Mouse (Mus musculus) gastrocnemius, postnatal 36 days (tissue): Measurements from ENCODE around the gene Aqp2. TPM values are rescaled to one million over a fixed set of nuclear protein-coding genes. Genes with fewer than 3 reads are reported as not detected.

Experiments
- DNase-seq, 2 experiments: peaks; one replicate each; pipeline ENCODE4 v3.0.0; 2022
- intact Hi-C: fragments of 180-260 bp; cut with DNase I; formaldehyde crosslinking; loops from one replicate; pipeline ENCODE4 v1.15.1; 2025
- long read RNA-seq, 2 experiments: library from polyadenylated mRNA; stranded (forward); transcript quantifications; one replicate each; pipeline ENCODE4 v2.0.0; 2021
- total RNA-seq, 2 experiments: library from RNA; stranded (reverse); gene quantifications; 2 replicates each; pipeline ENCODE4 v1.2.3; 2021

Gene Aqp2
- total RNA-seq, result not detected
- long read RNA-seq, experiment 1, result 0 reads
- long read RNA-seq, experiment 2, result 0 reads

DNA sequence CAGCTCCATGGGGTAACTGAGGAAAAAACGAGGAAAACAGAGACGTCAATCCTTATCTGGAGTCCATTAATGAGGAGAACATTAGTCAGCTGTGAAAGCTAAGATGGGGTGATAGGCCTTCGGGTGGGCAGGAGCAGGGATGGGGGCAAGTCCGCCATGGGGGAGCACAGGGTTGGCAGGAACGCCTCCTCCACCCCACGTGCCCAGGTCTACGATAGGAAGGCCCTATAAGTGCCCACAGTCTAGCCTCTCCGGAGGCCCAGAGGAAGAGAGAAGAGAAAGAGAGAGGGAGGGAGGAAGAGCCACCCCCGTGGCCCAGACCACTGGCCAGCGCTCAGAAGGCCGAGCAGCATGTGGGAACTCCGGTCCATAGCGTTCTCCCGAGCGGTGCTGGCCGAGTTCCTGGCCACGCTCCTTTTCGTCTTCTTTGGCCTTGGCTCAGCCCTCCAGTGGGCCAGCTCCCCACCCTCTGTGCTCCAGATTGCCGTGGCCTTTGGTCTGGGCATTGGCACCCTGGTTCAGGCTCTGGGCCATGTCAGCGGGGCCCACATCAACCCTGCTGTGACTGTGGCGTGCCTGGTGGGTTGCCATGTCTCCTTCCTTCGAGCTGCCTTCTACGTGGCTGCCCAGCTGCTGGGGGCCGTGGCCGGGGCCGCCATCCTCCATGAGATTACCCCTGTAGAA is at the start of gene Aqp2:
Gene Aqp2 (plus strand): TSS at position 254 of the 684 bp plus-strand sequence.
- intact Hi-C loops, result loop anchor here (1.0 kb wide), 1 partner anchor 43 kb away; no protein-coding TSS in a partner anchor
- no peak for DNase-seq

DNA sequence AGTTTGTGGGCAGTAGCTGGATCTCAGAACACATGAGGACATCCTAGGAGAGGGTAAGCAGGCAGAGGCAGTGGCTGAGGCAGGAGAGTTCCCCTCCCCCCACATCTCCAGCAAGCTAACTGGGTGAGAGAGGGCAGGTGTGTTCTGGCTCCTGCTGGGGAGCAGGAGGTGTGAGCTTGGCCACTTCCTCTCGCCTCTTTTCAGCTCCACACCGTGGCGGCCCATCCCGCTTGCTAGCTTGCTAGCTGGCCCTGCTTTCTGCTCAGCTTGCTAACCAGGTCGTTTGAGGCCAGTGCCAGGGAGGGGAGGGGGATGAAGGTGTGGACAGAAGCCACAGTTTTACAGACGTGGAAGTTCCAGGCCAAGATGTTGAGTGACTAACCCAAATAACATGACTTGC is 47.7 kb upstream of the Aqp2 start:
- DNase-seq, result no peak
- intact Hi-C loops, result no loop called here

DNA sequence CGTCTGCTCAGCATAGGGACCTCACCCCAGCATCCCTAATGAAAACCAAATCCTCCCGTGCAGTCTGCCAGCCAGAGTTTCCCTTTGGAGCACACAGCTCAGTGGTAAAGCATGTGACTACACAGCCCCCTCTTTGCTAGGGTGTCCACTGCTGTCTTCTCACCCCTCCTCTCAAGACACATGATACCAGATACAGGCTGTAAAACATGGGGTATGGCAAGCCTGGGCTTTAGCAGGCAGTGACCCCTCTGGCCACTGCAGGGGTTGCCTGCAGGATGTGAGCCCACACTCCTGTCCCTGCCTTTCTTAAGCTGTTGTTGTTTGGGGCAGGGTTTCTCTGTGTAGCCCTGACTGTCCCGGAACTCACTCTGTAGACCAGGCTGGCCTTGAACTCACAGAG is 46.8 kb upstream of the Aqp2 start:
- intact Hi-C loops, result no loop called here

DNA sequence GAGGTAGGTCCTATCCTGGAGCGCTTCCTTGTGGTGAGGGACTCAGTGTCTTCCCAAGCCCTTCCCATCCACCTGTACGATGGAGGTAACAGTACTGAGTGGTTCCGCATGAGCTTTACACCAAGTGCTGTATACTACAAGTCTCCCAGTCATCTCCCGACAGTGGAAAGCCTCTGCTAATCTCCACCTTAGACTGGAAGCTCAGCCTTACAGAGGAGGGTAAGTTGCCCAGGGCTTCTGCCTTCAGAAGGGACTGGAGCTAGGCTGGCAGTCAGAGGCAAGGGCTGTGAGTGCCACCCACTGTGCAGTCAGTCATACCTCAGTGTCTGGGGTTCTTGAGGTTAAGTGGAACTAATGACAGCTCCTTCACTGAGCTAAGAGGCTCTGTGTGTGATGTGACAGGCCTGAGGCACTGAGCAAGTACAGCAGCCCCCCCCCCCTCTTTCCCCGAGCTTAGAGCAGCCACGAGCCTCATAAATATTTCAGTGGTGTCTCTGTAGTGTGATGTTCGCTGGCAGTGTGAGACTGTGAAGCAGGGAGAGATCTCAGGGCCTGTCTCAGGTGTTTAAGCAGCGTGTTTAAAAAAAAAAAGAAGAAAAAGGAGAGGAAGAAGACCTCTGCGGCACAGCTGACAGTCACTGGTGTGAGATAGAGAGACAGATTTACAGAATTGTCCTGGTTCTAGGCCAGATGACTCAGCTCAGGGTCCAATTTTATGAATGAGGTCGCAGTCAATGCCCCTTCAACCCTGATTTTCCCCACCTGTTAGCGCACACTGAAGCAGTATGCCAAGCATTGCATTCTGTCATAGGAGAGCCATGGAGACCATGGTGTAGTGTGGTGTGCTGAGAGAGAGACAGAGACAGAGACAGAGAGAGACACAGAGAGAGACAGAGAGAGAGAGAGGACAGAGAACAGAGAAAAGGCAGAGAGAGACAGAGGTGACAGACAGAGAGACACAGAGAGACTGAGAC is 41.7 kb upstream of the Aqp2 start:
- DNase-seq, result no peak
- intact Hi-C loops, result loop anchor here (1.0 kb wide), 1 partner anchor 41 kb away; no protein-coding TSS in a partner anchor

More for the DNA sequence above, 46.8 kb upstream of the Aqp2 start:
- no peak for DNase-seq

DNA sequence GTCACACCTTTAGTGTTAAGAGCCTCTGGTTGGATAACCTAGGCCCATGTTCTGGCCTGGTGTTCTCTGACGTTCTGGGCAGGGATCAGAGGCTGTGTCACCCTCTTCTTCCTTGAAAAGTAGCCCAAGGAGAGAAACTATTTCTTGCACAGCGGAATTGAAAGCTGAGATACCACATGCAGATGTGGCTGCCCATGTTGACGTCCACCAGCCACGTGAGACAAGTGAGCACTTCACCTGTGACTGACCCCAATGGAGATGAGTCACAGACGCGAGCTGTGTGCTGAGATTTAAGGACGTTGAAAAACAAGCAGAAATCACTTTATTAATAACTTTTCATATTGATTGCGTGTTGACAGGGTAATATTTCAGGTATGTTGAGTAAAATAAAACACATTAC is 39.0 kb upstream of the Aqp2 start:
- no peak for DNase-seq

DNA sequence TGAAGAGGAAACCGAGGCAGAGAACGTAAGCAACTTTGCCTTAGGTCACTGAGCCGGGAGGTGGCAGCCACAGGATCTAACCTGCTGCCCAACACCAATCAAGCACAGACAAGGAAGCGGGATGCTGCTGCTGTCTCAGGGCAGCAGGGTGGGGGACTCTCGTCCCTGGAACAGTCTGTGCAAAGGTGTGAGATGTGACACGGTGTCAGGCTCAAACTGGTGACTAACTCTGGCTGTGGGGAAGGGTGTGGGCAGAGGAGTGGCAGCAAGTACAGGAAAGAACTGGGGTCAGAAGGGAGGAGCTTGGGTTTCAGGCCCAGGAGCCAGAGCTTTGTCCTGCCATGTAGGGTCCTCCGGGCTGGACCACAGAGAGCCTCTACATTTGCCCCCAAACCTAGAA is 34.8 kb upstream of the Aqp2 start:
- no peak for DNase-seq
- intact Hi-C loops, result no loop called here

More for the DNA sequence above, 39.0 kb upstream of the Aqp2 start:
- intact Hi-C loops, result no loop called here

DNA sequence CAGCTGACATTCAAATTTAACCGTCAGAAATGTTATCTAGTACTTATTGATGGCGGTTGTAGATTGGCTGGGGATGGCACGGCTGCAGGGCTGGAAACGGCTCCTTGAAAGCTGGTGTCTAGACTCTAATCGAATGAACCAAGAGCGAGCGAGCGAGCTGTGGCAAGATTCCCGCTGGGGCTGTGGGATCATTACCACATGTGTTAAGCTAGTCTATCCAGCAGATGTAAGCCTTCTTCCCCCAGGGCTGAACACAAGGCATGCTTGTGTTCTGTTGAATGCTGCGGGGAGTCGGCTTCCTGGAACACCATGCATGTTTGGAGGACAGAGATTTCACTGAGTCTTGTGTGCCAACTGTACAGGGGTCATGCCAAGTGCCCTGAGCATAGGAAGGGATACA is 32.3 kb upstream of the Aqp2 start:
- intact Hi-C loops, result no loop called here
- DNase-seq, result no peak

DNA sequence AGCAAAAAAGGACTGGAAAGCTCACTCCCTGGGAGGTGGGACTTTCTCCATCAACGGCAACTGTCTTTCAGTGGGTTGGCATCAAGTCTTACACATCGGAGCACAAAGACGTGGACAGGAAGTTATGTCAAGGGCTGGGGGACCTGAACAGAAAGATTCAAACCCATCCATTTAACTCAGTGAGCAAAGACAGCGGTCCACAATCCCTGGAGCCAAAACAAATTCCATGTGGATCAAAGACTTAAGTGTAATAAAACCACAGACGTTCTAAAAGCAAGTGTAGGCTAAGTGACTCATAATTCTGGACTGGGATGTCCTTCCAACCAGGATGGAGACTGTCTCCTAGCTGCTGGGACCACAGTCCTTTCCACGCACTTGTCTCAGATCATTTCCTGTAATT is 31.1 kb upstream of the Aqp2 start:
- intact Hi-C loops, result no loop called here
- DNase-seq, result no peak

DNA sequence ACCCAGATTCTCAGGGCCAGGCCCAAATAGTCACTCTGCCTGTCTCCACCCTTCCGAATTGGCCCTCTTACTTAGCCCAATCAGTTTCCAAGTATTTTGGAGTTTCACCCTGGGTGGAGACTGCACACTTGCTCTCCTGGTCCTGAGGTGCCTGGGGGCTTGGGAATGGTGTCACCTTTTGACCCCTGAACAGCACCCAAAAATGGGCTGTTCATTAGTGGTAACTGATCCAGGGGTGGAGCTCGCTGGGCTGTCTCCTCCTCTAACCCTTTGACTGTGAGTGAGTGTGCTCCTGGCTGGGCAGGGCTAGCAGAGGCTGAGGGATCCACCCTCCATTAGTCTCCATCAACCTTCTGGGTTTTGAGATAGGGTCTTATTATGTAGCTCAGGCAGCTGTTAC is 29.0 kb upstream of the Aqp2 start:
- intact Hi-C loops, result no loop called here
- no peak for DNase-seq

DNA sequence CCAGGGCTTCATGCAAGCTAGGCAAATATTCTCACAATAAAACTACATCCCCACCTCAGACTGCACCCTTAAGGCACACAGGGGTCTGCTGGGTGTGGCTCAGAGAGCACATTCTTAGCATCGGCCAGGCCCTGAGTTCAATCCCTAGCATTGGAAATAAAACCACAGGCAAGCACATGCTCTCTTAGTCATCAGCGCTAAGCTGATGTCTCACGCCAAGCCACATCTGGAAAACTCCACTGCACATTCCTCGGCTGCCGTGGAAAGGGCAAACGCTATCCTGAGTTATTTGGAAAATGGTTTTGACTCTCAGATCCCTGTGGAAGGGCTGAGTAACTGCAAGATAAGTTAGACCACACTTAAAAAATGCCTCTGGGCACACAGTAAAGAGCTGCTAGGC is 25.1 kb upstream of the Aqp2 start:
- intact Hi-C loops, result no loop called here
- no peak for DNase-seq

DNA sequence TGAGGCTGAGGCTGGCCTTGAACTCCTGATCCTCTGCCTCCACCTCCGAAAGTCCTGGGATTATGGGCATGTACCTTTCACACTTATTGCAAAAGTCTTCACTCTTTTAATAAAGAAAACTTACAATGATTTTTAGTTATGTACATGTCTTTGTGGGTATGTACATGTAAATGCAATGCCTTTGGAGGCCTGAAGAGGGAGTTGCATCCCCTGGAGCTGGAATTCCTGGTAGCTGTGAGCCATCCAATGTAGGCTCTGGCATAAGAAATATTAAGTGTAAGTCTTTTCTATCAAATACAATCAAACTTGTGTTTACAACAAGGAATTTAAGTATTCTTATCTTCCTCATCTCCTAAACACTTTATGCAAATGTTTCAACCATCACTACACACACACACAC is 19.9 kb upstream of the Aqp2 start:
- no peak for DNase-seq
- intact Hi-C loops, result no loop called here

DNA sequence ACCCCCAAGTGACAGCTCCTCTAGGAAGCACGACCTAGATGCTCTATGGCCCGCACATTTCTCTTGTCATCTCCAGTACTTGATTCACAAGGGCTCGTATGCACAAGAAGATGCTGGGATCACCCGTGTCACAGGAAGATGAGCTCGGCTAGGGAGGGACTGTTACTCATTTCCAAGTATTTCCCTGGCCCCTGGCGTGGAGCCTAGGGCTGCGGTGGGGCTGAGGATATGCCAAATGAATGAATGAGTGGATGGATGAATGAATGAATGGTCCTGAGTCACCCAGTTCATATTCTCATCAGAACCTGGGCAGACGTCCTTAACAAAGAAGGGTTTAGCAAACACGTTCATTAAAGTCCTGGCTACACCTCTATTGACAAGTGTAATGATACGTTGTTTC is 18.6 kb upstream of the Aqp2 start:
- intact Hi-C loops, result no loop called here
- DNase-seq, result no peak

DNA sequence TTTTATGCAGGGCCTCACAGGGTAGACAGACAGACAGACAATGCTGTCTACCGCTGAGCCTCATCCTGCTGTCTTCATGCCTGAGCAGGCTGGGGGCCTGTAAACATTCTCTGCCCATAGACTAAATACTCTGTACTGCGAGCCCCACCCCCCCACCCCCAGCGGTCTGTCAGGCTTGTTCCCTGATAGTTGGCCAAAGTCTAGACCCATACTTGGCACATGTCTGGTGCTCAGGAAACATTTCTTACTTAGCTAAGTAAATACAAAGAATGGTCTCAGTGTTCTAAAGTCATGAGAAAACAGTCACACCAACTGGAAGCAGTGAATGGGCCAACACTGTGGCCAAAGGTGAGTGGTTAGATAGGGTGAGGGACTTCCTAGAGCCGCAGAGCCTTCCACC is 11.5 kb upstream of the Aqp2 start:
- intact Hi-C loops, result no loop called here
- no peak for DNase-seq

DNA sequence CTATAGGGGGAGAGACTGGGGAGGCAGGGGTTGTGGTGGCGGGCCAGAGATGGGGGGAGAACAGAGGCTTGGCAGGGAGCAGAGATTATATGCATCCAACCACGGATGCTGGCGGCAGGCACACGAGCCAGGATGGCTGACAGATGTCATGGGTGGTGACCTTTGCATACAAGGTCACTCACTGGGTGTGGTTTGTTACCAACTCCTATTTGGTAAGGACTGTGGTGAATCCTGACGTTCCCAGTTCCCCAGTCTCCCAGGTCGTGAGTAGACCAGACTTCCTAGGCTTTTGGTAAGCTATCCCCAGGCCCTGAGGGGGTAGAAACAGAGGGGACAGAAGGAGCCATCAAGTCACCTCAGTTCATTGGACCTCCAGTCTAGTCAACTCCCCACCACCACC is 10.2 kb upstream of the Aqp2 start:
- DNase-seq, result no peak
- intact Hi-C loops, result no loop called here

DNA sequence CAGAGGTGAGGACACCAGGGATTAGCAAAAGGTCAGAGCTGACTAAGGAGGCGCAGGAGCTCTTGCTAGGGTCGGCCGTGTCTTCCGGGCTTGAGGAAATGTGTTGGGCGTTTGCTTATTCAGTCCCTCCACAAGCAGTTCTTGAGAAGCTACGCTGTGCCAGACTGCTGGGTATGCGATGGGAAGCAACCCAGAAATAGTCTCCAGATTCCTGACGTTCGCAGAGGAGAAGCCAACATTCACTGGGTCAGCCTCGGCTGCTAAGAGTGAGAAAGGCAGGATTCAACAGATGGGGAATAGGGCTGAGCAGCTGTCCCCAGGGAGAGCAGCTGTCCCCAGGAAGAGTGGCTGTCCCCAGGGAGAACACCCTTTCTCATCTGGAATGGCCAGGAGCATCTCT is 9.7 kb upstream of the Aqp2 start:
- no peak for DNase-seq
- intact Hi-C loops, result no loop called here

DNA sequence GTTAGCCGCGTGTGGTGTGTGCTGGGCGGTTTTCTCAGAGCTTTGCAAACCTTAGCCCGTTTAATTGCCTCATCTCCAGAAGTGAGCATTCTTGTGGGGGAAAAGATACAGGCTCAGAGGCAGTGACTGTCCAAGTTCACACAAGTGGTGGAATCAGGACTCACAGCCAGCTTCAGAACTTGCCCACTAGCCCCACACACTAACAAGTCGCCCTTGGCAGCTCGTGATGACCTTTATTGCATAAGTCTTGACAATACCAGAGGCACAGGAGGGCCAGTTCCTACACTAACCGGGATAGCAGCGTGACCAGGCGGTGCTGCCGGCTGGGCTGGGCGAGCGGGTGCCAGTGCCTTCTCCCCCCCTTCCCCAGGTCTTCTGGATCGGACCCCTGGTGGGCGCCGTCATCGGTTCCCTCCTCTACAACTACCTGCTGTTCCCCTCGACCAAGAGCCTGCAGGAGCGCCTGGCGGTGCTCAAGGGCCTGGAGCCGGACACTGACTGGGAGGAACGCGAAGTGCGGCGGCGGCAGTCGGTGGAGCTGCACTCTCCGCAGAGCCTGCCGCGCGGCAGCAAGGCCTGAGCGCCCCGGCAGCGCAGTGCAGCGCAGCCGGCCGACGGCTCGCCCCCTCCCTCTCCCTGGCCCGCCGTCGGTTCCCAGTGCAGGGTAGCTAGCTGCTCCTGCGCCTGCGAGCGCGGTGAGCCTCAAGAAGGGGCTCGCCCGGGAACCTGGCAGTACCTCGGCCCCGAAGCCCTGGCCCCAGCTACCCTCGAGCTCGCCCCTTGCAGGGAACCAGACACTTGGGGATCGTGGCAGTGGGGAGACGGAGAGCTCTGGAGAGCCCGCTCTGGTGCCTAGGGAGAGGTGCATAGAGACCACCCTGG is 4.8 kb downstream of the Aqp2 start:
- DNase-seq, result no peak
- intact Hi-C loops, result no loop called here

DNA sequence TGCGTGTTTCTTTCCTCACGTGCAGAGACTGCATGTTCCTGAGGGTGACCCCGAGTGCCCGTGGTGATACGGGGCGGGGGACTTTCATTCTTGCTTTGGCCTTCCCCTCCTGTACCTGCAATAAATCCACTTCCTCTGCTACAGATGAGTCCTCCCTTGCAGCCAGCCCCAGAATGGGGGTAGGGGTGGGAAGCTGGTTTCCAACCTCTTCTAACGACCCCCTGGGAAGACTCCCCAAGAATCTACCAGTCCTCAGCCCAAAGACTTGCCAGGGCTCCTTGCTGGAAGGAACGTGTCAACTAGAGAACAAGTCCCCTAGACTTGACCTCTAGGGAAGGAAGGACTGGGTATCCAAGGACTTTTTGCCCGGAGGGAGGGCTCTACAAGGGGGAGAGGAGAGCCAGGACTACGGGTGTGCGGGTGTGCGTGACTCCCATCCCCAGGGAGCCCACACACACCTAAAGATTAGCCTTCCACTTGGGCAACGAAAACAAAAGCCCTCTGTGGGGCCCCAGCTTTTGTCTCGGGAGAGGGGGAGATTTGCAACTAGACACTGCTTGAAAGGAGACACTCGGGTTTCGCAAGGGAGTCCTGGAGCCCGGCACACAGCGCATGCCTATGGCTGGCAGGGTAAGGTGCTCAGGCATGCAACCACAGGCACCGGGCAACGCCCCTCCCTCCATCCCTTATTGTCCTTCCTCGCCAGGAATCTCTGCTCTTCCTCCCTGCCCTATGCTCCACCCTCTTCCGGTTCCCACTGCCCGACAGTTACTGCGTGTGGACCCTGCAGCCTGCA is 5.8 kb downstream of the Aqp2 start:
- DNase-seq, result no peak
- intact Hi-C loops, result no loop called here

DNA sequence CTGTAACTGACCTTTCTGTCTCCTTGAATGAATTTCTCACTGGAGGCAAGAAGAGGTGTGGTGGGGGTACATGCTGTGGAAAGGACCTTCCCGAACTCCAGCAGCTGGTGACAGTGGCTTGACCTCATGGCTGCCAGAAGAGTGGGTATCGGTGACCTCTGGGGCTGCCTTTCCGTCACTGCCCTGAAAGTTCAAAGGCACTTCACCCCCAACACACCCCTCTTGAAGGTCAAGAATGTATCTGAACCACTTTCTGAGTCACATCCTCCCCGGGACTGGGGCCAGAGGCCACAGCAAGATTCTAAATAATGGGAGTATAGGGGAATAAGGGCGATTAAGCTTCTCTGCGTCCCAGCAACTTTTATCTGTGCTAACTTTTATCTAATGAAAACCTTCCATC is 6.9 kb downstream of the Aqp2 start:
- intact Hi-C loops, result no loop called here
- no peak for DNase-seq

DNA sequence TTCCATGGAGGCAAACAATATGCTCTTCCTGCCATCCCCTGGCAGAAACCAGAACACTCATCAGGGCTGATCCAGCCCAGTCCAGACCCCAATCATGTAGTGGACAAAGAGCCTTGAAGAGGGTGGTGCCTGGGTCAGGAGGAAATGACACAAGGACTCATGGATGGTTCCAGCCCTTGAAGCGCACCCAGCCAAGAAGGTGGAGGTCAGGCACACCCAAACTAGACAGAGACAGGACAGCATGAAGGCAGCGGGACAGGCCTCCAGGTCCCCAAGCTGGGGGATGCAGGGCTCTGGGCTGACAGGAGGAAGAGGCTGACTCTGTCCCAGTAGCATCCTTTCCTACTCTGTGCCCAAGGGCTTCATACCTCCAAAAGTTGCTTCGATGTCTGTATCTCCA is 7.7 kb downstream of the Aqp2 start:
- intact Hi-C loops, result no loop called here

DNA sequence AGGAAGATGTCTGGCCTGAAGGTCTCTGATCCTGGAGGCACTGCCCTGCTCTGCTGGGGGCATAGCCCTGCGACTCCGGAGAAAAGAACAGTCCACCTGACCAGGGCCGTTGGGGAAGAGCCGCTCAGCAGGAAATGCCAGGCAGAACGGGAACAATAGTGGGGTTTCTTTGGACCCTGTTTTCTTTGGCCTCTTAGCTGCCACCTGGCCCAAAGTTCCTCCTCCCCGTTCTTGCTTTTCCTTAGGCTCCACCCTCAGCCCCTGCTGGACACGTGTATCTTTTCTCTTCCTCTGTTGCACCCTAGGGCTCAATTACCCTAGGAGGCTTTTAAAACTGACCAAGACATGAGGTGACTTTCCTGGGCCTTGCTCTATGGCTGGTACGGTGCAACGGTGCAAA is 10.4 kb downstream of the Aqp2 start:
- intact Hi-C loops, result no loop called here
- DNase-seq, result no peak

More for the DNA sequence above, 7.7 kb downstream of the Aqp2 start:
- DNase-seq, result no peak
